Mouse (Mus musculus) frontal cortex, postnatal 25 days (tissue): ENCODE measurements around the gene Smug1.

Source experiments
- DNase-seq, 2 experiments: peaks; one replicate each; pipeline ENCODE4 v3.0.0; 2022; ENCODE audit warnings: low spot score in 2 of 2

The Smug1 gene

DNA sequence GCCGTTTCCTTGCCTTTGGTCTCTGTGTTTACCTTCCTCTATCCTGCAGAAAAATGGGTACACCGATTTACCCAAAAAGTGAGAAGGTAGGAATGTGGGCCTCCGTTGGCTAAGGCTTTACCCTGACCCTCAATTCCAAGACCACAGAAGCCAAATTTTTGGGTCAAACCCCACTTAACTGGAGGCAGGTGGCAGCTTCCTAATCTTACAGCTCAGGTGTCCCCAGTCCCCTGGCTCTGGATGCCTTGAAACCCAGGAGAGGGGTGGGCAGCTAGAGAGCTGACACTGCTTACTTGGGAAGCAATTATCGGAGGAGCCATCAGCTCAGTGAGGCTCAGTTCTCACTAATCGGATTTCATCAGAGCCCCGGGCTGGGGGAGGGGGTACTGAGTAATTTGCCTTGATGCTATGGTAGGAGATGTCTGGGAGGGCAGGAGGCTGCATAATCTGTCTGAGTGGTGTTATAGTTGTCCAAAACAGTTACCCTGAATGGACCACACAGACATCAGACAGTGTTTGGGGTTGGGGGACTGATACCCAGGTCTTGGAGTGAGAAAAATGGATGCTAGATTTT, at the start of gene Smug1:
Smug1 (minus strand) TSS at position 51 of the 574 bp plus-strand sequence.
- DNase-seq = no peak

DNA sequence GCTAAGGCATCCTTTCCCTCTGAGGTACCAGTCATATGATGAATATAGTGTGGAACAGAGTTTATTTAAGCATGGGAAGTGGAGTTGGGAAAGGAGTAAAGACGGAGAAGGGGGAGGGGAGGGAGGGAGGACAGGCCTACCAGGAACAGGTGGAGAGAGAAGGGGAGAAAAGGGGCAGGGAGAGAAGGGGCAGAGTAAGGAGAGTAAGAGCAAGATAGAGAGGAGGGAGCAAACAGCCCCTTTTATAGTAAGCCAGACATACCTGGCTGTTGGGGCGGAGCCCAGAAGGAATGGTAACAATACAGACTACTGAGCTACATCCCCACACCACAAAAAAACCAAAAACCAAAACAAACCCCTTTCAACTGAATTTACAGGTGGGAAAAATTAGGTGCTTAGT, 49.2 kb upstream of the Smug1 start:
- DNase-seq = no peak

DNA sequence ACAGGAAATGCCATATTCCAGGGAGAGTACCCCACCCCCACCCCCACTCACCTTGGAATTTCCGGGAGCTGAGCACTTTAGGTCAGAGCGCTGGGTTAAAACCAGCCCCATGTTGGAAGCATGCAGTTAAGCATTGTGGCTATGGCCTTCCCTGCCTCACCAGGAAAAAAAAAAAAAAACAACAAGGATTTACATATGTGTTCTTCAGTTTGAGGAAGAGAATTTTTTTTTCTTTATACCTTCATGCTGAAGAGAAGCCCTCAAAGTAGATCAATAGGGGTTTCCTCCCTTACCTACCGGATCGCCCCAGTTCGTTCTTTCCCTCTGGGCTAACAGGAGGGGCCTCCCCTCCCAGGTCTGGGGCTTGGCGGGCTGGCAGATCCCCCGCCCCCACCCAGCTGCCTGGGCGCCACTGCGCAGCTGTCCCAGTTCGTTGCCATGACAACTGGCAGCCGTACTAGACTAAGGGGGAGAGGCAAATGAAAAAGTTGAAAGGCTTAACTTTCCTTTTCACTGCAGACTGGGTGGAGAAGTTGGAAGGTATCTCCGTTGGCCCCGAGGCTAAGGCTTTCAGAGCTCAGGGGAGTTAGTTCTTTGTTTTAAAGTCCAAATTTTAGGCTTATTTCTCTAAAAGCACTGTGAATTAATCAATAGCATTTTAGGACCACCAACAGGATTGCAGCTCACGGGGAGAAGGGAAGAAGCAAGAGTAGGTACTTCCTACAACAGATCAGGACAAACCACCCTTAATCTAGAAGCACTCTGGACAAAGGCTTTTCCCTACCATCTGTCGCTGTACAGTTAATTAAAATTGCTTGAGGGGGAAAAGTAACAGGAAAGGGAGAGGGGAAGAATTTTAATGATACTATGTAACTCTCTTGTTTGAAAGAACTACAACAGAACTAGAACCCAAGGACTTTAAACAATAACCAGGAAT, 48.3 kb upstream of the Smug1 start:
- DNase-seq = peak; percentile 60 to 78

GRCm38 (mm10) chr15:103214149-103214548, 47.3 kb upstream of the Smug1 start:
- no peak for DNase-seq

- no peak for DNase-seq
Observed at GRCm38 (mm10) chr15:103205156-103205555, 38.3 kb upstream of the Smug1 start.

- DNase-seq = no peak
Observed at GRCm38 (mm10) chr15:103202088-103202793, 35.3 kb upstream of the Smug1 start.

DNA sequence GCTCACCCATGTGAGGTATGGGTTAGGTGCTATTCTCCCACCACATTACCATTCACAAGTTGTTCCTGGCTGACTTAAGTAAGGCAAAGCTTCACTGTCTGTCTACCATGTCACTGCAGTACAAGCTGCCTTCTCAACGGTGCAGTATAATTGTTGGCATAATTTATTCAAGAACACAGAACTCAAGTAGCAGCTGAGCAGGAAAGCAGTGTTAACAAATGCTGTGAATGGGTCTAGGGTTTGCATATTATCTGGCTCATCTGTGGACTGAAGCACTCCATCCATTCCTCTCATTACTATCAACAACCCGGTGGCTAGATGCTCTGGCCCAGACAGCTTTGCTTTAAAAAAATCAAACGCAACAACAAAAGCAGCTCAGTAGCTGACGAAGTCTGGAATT, 30.9 kb upstream of the Smug1 start:
- no peak for DNase-seq

DNA sequence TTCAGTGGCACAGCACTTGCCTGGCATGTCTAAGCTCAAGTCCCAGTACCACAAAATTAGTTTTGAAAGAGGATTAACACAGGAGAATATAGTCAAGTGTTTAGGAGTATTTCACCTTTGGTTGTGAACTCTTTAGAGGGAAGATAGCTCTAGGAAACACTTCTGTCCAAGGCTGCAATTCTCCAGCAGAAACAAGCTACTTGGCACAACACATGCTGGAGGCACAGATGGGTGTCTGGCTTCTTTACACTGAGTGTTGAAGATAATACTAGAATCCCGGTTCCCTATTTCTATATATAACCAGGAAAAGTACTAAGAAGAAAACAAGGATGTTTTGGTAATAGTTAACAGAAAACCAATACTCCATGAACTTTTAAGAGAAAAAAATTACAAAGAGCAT, 29.9 kb upstream of the Smug1 start:
- no peak for DNase-seq

DNA sequence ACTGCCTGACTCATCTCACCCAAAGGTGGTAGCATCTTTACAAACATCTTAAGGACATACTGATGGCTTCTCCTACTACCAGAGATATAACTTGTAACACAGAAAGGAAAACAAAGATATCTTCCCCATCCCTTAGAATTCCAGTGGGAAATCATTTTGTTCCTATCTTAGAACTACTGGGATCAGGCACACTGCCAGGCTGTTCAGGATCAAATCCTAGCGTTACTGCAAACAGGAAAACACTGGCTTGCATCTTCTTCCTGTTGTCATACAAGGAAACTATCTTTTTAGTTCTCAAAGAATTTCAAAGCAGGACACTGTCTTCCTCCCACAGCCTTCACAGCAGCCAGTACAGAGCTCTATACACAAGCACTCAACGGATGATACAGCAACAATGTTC, 26.7 kb upstream of the Smug1 start:
- no peak for DNase-seq

GRCm38 (mm10) chr15:103190531-103191462, 23.9 kb upstream of the Smug1 start:
- no peak for DNase-seq

DNA sequence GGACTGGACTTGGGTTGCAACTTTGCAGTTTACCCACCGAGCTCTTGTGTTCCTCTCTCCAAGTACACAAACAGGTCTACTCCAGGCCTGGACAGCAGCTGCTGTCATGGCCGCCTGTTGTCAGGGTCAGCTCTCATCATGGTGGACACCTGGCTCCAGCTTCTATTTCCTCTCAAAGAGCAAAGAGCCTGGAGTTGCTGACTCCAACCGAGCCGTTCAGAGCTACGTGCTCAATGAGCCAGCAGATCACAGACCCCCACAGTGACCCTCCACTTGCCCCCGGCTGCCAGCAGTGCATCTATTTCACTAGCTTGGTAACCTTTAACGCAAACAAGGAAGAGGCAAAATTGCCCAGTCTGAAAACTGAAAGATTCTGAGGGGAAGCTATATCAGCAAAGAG, 23.2 kb upstream of the Smug1 start:
- DNase-seq = no peak

- no peak for DNase-seq
Observed at GRCm38 (mm10) chr15:103187803-103188202, 20.9 kb upstream of the Smug1 start.

DNA sequence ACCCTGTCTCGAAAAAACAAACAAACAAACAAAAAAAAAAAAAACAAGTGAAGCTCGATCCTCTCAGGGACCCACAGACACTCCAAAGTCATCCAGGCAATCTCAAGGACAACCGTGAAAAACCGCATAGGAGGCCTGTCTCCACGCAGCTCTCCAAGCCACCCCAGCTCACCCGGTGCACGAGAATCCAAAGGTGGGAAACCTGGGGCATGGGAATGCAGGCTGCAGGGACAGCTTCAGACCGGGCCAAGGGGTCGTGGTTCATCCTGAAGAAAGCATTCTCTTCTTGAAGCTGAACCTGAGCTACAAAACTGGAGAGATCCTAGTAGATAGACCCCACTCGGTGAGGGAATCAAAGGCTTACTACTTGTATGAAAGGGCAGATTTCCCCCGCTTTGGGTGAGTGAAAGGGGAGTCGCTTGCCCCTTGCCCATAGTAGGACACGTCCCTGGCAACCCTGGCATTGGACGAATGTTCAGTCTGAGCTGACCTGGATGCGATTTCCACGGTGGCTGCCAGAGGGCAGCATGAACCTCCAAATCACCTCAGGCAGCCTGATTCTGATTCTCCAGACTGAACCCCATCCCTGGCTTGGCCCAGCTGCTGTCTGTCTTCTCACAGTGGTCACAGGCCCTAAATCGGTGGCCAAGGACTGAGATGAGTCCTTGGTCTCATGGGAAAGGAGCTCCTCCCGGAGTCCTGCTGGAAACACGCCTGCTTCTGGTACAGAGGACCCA, 18.7 kb upstream of the Smug1 start:
- peak in 1 of 2 experiments; percentile 53 for DNase-seq

- DNase-seq = no peak
Observed at GRCm38 (mm10) chr15:103183651-103184610, 17.0 kb upstream of the Smug1 start.

DNA sequence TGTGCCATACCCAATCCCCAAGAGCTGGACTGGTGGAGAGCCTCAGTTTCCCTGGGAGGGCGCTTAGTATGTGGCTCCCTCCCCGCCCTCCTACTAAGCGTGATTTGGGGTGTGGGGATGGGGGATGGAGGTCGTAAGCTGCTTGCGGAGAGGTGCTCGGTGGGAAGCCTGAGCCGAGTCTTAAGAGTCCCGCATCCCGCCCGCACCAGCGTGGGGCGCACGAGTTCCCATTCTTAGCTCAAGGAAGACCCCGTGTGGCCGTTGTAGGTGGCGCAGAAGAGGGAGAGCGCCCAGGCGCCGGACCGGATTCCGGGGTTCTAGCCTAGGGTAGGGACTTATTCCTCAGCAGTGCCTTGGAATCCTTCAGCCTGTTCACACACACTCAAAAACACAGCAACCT, 16.2 kb upstream of the Smug1 start:
- no peak for DNase-seq

GRCm38 (mm10) chr15:103182166-103182790, 15.4 kb upstream of the Smug1 start:
- peak; percentile 63 to 71 for DNase-seq

- DNase-seq = no peak
Observed at GRCm38 (mm10) chr15:103180406-103180805, 13.5 kb upstream of the Smug1 start.

GRCm38 (mm10) chr15:103178767-103179166, 11.9 kb upstream of the Smug1 start:
- no peak for DNase-seq

DNA sequence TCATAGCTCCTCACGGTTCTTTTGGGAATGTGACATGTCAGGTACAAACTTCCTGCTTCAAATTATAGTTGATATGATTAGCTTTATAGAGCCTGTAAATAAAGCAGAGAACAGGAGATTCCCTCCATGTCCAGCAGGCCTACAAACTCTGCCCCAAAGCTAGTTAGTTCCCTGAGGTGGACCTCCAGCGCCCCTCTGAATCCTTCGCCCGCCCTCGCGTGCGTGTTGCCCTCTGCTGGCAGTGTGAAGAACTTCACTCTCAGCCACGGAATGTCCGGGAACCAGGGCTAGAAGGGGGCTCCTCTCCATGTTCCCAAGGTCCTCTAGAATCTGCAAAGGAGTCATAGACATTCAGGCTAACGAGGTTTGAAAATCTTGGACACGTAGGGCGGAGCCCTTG, 11.2 kb upstream of the Smug1 start:
- DNase-seq = no peak
